Mouse (Mus musculus) forebrain, embryonic 13.5 days (tissue): Measurements from ENCODE around the gene Hist1h3f. TPM values are rescaled to one million over a fixed set of nuclear protein-coding genes. Genes with fewer than 3 reads are reported as not detected.
A peak's percentile ranks its signal among the peaks of the same experiment; 100 is the strongest.
"Not testable (repeated sequence)": the region's sequence is repeated elsewhere in the genome, so short reads cannot be mapped to it uniquely, and the experiment has no call there.

Experiments
- ATAC-seq: fragments of 200-750 bp; cut with Nextera tagmentation; 2 replicates; pipeline ENCODE4 v1.8.0; 2017
- H3K27ac ChIP-seq: fragments of 300-500 bp; sonication (generic); 2 replicates; pipeline ENCODE4 v1.5.1; 2015; ENCODE audit warnings: inconsistent platforms, mild to moderate bottlenecking, moderate library complexity
- H3K27me3 ChIP-seq: fragments of 300-500 bp; sonication (generic); 2 replicates; pipeline ENCODE4 v1.6.1; 2015; ENCODE audit warnings: mild to moderate bottlenecking, inconsistent platforms
- H3K36me3 ChIP-seq: fragments of 300-500 bp; sonication (generic); 2 replicates; pipeline ENCODE4 v1.6.1; 2015; ENCODE audit warnings: mild to moderate bottlenecking, inconsistent platforms; ENCODE audit not compliant: poor library complexity, severe bottlenecking
- H3K4me1 ChIP-seq: fragments of 300-500 bp; sonication (generic); 2 replicates; pipeline ENCODE4 v1.6.1; 2015; ENCODE audit warnings: inconsistent platforms
- H3K4me2 ChIP-seq: fragments of 300-500 bp; sonication (generic); 2 replicates; pipeline ENCODE4 v1.6.1; 2015; ENCODE audit warnings: inconsistent platforms, mild to moderate bottlenecking, moderate library complexity
- H3K4me3 ChIP-seq: fragments of 300-500 bp; sonication (generic); 2 replicates; pipeline ENCODE4 v1.5.1; 2015; ENCODE audit warnings: mild to moderate bottlenecking, inconsistent platforms
- H3K9ac ChIP-seq: fragments of 300-500 bp; sonication (generic); 2 replicates; pipeline ENCODE4 v1.6.1; 2015; ENCODE audit warnings: mild to moderate bottlenecking, inconsistent platforms
- H3K9me3 ChIP-seq: fragments of 300-500 bp; sonication (generic); replicated peaks from 2 replicates; pipeline ENCODE4 v1.6.1; 2016; ENCODE audit warnings: inconsistent platforms
- WGBS: fragments of 180-500 bp; shearing (Covaris S2); methylation state at CpG from one replicate; pipeline ENCODE4 v1.1.7; 2015; 5-methylcytosine and 5-hydroxymethylcytosine counted together
- polyA plus RNA-seq: library from polyadenylated mRNA; unstranded; fragments of >200 nt; fragmentation: Nextera tagmentation; extraction: Ambion mirVana; gene quantifications from 2 replicates; pipeline ENCODE4 v1.2.1, GENCODE M21; 2015

The Hist1h3f gene
- polyA plus RNA-seq, 1 experiment from 2014 or later, result 1.2 TPM

GRCm38 (mm10) chr13:23544787-23545120 is 902 bp downstream of the Hist1h3f start:
- not testable (repeated sequence) for H3K9me3 ChIP-seq, ATAC-seq, H3K36me3 ChIP-seq, H3K27me3 ChIP-seq
- H3K9ac ChIP-seq, result peak overlapping the region; percentile 73
- peak overlapping the region; percentile 69 for H3K4me2 ChIP-seq
- WGBS, result under 1% methylated on average over 13 of the region's 14 CpGs
- H3K27ac ChIP-seq, result peak overlapping the region; percentile 95
- H3K4me1 ChIP-seq, result peaks cover 11% of the 10 kb centered on the region
- H3K4me3 ChIP-seq, result peak overlapping the region; percentile 47

GRCm38 (mm10) chr13:23546694-23547093 is 2.8 kb downstream of the Hist1h3f start:
- H3K9ac ChIP-seq, result no peak overlapping the region
- H3K9me3 ChIP-seq, result no peaks in the 10 kb centered on the region
- H3K4me3 ChIP-seq, result no peak overlapping the region
- ATAC-seq, result no peak
- no peaks in the 10 kb centered on the region for H3K27me3 ChIP-seq
- H3K27ac ChIP-seq, result no peak overlapping the region
- H3K4me1 ChIP-seq, result peaks cover 18% of the 10 kb centered on the region
- H3K36me3 ChIP-seq, result no peaks in the 10 kb centered on the region
- WGBS, result 78% methylated on average over 5 of the region's 5 CpGs
- no peak overlapping the region for H3K4me2 ChIP-seq

GRCm38 (mm10) chr13:23550761-23551145 is 6.9 kb downstream of the Hist1h3f start:
- no peak for ATAC-seq
- WGBS, result 5% methylated on average over 3 of the region's 3 CpGs
- peak overlapping the region; percentile 46 for H3K4me3 ChIP-seq

GRCm38 (mm10) chr13:23551146-23551834 is 7.4 kb downstream of the Hist1h3f start, which contains the start of gene Hist1h4f:
Gene Hist1h4f, minus strand, starts transcription at chr13:23551648.
- not testable (repeated sequence) for H3K27me3 ChIP-seq, H3K9me3 ChIP-seq, H3K36me3 ChIP-seq
- peak within 1 kb of the TSS; percentile 46 for H3K4me3 ChIP-seq
- ATAC-seq, result peak; percentile 87
- WGBS, result under 1% methylated on average over 47 of the region's 47 CpGs
- H3K9ac ChIP-seq, result peak within 1 kb of the TSS; percentile 69
- peak within 1 kb of the TSS; percentile 65 for H3K4me2 ChIP-seq
- peaks cover 21% of the 10 kb centered on the region for H3K4me1 ChIP-seq
- H3K27ac ChIP-seq, result peak within 1 kb of the TSS; percentile 93

More at GRCm38 (mm10) chr13:23550761-23551145, 6.9 kb downstream of the Hist1h3f start:
- peak overlapping the region; percentile 65 for H3K4me2 ChIP-seq
- no peaks in the 10 kb centered on the region for H3K36me3 ChIP-seq
- H3K9me3 ChIP-seq, result no peaks in the 10 kb centered on the region
- peak overlapping the region; percentile 69 for H3K9ac ChIP-seq
- peaks cover 21% of the 10 kb centered on the region for H3K4me1 ChIP-seq
- no peaks in the 10 kb centered on the region for H3K27me3 ChIP-seq
- H3K27ac ChIP-seq, result peak overlapping the region; percentile 93

GRCm38 (mm10) chr13:23551931-23552914 is 8.4 kb downstream of the Hist1h3f start:
- H3K36me3 ChIP-seq, result no peaks in the 10 kb centered on the region
- no peaks in the 10 kb centered on the region for H3K9me3 ChIP-seq
- H3K4me1 ChIP-seq, result peaks cover 27% of the 10 kb centered on the region
- H3K4me3 ChIP-seq, result peak overlapping the region; percentile 46
- ATAC-seq, result no peak
- H3K9ac ChIP-seq, result peak overlapping the region; percentile 69
- H3K27me3 ChIP-seq, result no peaks in the 10 kb centered on the region
- WGBS, result 49% methylated on average over 8 of the region's 8 CpGs
- peak overlapping the region; percentile 93 for H3K27ac ChIP-seq
- H3K4me2 ChIP-seq, result peak overlapping the region; percentile 65

- Histone ChIP-seq H3K36me3 (no peaks in the 10 kb centered on the region), H3K27me3 (no peaks in the 10 kb centered on the region), H3K9me3 (no peaks in the 10 kb centered on the region), H3K4me1 (peaks cover 27% of the 10 kb centered on the region), H3K4me2 (peak within 1 kb of the TSS; percentile 93), H3K9ac (peak within 1 kb of the TSS; percentile 87), H3K4me3 (0 out of 2 replicates have a peak within 1 kb of the TSS, but pooled peaks have one; percentile 3), H3K27ac (peak within 1 kb of the TSS; percentile 99)
- ATAC-seq, result no peak
Observed at GRCm38 (mm10) chr13:23552962-23553361, 9.1 kb downstream of the Hist1h3f start, which contains the start of gene Hist1h1d. Gene Hist1h1d, plus strand, starts transcription at chr13:23553262.

- H3K9ac ChIP-seq, result peak overlapping the region; percentile 87
- peak overlapping the region; percentile 93 for H3K4me2 ChIP-seq
- peak overlapping the region; percentile 99 for H3K27ac ChIP-seq
- peak overlapping the region; percentile 61 for H3K4me3 ChIP-seq
- H3K27me3 ChIP-seq, result no peaks in the 10 kb centered on the region
- 24% methylated on average over 9 of the region's 9 CpGs for WGBS
- no peaks in the 10 kb centered on the region for H3K9me3 ChIP-seq
- no peak for ATAC-seq
- H3K36me3 ChIP-seq, result no peaks in the 10 kb centered on the region
- H3K4me1 ChIP-seq, result peaks cover 27% of the 10 kb centered on the region
Observed at GRCm38 (mm10) chr13:23554393-23554792, 10.5 kb downstream of the Hist1h3f start.

- WGBS, result under 1% methylated on average over 54 of the region's 54 CpGs
- H3K9ac ChIP-seq, result peak overlapping the region; percentile 87
- H3K36me3 ChIP-seq, result no peaks in the 10 kb centered on the region
- peak overlapping the region; percentile 99 for H3K27ac ChIP-seq
- peak; percentile 87 for ATAC-seq
- H3K9me3 ChIP-seq, result no peaks in the 10 kb centered on the region
- H3K27me3 ChIP-seq, result no peaks in the 10 kb centered on the region
- H3K4me3 ChIP-seq, result peak overlapping the region; percentile 61
- peak overlapping the region; percentile 93 for H3K4me2 ChIP-seq
- peaks cover 27% of the 10 kb centered on the region for H3K4me1 ChIP-seq
Observed at GRCm38 (mm10) chr13:23554925-23555838, 11.3 kb downstream of the Hist1h3f start.

GRCm38 (mm10) chr13:23555839-23556416 is 12.1 kb downstream of the Hist1h3f start:
- H3K27me3 ChIP-seq, result no peaks in the 10 kb centered on the region
- H3K9ac ChIP-seq, result peak overlapping the region; percentile 87
- peak overlapping the region; percentile 61 for H3K4me3 ChIP-seq
- peaks cover 24% of the 10 kb centered on the region for H3K4me1 ChIP-seq
- H3K9me3 ChIP-seq, result no peaks in the 10 kb centered on the region
- no peaks in the 10 kb centered on the region for H3K36me3 ChIP-seq
- ATAC-seq, result peak; percentile 84
- peak overlapping the region; percentile 99 for H3K27ac ChIP-seq
- WGBS, result under 1% methylated on average over 18 of the region's 18 CpGs
- peak overlapping the region; percentile 93 for H3K4me2 ChIP-seq

GRCm38 (mm10) chr13:23556906-23557305 is 13.1 kb downstream of the Hist1h3f start:
- peaks cover 23% of the 10 kb centered on the region for H3K4me1 ChIP-seq
- H3K4me2 ChIP-seq, result peak overlapping the region; percentile 93
- 64% methylated on average over 3 of the region's 3 CpGs for WGBS
- no peak for ATAC-seq
- H3K27ac ChIP-seq, result peak overlapping the region; percentile 16; the same call in 1 of the 2 replicates
- H3K36me3 ChIP-seq, result no peaks in the 10 kb centered on the region
- H3K27me3 ChIP-seq, result no peaks in the 10 kb centered on the region
- no peak overlapping the region for H3K9ac ChIP-seq
- no peaks in the 10 kb centered on the region for H3K9me3 ChIP-seq
- no peak overlapping the region for H3K4me3 ChIP-seq

- Histone ChIP-seq H3K4me2 (peak overlapping the region; percentile 40), H3K27ac (peak overlapping the region; percentile 59)
- 12% methylated on average over 2 of the region's 2 CpGs for WGBS
- not testable (repeated sequence) for ATAC-seq, H3K4me3 ChIP-seq, H3K9ac ChIP-seq, H3K36me3 ChIP-seq, H3K4me1 ChIP-seq, H3K9me3 ChIP-seq, H3K27me3 ChIP-seq
Observed at GRCm38 (mm10) chr13:23560699-23561098, 16.8 kb downstream of the Hist1h3f start.
